ENCODE assay signal across 10 mouse cellular contexts in genomic region chr12:54197301-54197782, GRCm38 (mm10). TPM values are rescaled to one million over a fixed set of nuclear protein-coding genes. Genes with fewer than 3 reads are reported as not detected.
DNase-seq lines count a peak whose midpoint lies in the region; ATAC-seq and TF ChIP-seq lines count a peak whose summit lies in the region.
"Had no signal": no experiment of that assay in that cellular context is flagged by ENCODE, and none has a peak within 500 bp of the region (broad histone marks: within the 10 kb centered on the region; RNA-seq: fewer than 3 reads in every experiment).

No protein-coding gene starts in this region.

- H3K27ac ChIP-seq in gastrocnemius, adult 2 months, result no peak overlapping the region
- H3K27ac ChIP-seq in lung, embryonic 16.5 days (ENCODE audit: low read length), result peak overlapping the region; percentile 54; the same call in 1 of the 2 replicates
- peak overlapping the region; percentile 87 for H3K27ac ChIP-seq in intestine, embryonic 16.5 days (ENCODE audit: low read length)
- H3K27ac ChIP-seq in olfactory bulb, adult 2 months (ENCODE audit: insufficient read depth, low read depth, low read length), result peak overlapping the region; percentile 79
- no peak overlapping the region for H3K27ac ChIP-seq in thymus, adult 2 months (ENCODE audit: control insufficient read depth, insufficient read depth, low read length)

- no peak for TF ChIP-seq CTCF in gastrocnemius, adult 2 months (IDR thresholded peaks at IDR 0.05)
- no peak for TF ChIP-seq CTCF in olfactory bulb, adult 2 months (IDR thresholded peaks at IDR 0.05; ENCODE audit: insufficient read depth, low read depth, low read length)
- no peak for TF ChIP-seq CTCF in thymus, adult 2 months (IDR thresholded peaks at IDR 0.05; ENCODE audit: borderline replicate concordance, control insufficient read depth, extremely low read depth, insufficient read depth, low read length, poor library complexity)

- intact Hi-C loops in gastrocnemius, adult 2 months (cut with DNase I), result no loop called here

- H3K4me1 ChIP-seq in lung, embryonic 16.5 days (replicated peaks; ENCODE audit: control insufficient read depth, insufficient read depth, low read length), result peaks cover 49% of the 10 kb centered on the region
- peaks cover 53% of the 10 kb centered on the region for H3K4me1 ChIP-seq in intestine, embryonic 16.5 days (ENCODE audit: control insufficient read depth, insufficient read depth, low read length)
- H3K4me1 ChIP-seq in olfactory bulb, adult 2 months (ENCODE audit: control insufficient read depth, insufficient read depth, low read length), result peaks cover 10% of the 10 kb centered on the region
- peaks cover 35% of the 10 kb centered on the region for H3K4me1 ChIP-seq in thymus, adult 2 months (replicated peaks; ENCODE audit: control insufficient read depth, insufficient read depth, low read length)

- H3K9ac ChIP-seq in lung, embryonic 16.5 days (ENCODE audit: low read length), result no peak overlapping the region
- peak overlapping the region; percentile 24; the same call in 1 of the 2 replicates for H3K9ac ChIP-seq in intestine, embryonic 16.5 days (ENCODE audit: low read depth, low read length)

- no peaks in the 10 kb centered on the region for H3K27me3 ChIP-seq in lung, embryonic 16.5 days (ENCODE audit: control insufficient read depth, insufficient read depth, low read depth, low read length)
- H3K27me3 ChIP-seq in intestine, embryonic 16.5 days (replicated peaks; ENCODE audit: control insufficient read depth, insufficient read depth, low read length), result no peaks in the 10 kb centered on the region
- no peaks in the 10 kb centered on the region for H3K27me3 ChIP-seq in thymus, adult 2 months (ENCODE audit: control insufficient read depth, insufficient read depth, low read length)

- H3K4me3 ChIP-seq in gastrocnemius, adult 2 months, result peak overlapping the region; percentile 4; the same call in 1 of the 2 replicates
- peak overlapping the region; percentile 11; the same call in 1 of the 2 replicates for H3K4me3 ChIP-seq in lung, embryonic 16.5 days (ENCODE audit: low read length)
- peak overlapping the region; percentile 22 for H3K4me3 ChIP-seq in intestine, embryonic 16.5 days (ENCODE audit: low read length)
- no peak overlapping the region for H3K4me3 ChIP-seq in olfactory bulb, adult 2 months (ENCODE audit: insufficient read depth, low read depth, low read length)
- H3K4me3 ChIP-seq in thymus, adult 2 months (ENCODE audit: control insufficient read depth, insufficient read depth, low read length), result no peak overlapping the region

- WGBS in lung, embryonic 16.5 days, result 28% methylated on average over 6 of the region's 6 CpGs
- 30% methylated on average over 6 of the region's 6 CpGs for WGBS in intestine, embryonic 16.5 days
- 13% methylated on average over 6 of the region's 6 CpGs for WGBS in olfactory bulb, adult 2 months
- WGBS in thymus, adult 2 months, result 81% methylated on average over 6 of the region's 6 CpGs

- TF ChIP-seq POLR2A in olfactory bulb, adult 2 months (IDR thresholded peaks at IDR 0.05; ENCODE audit: insufficient read depth, low read depth, low read length), result no peak
- no peak for TF ChIP-seq POLR2A in thymus, adult 2 months (IDR thresholded peaks at IDR 0.05; ENCODE audit: control insufficient read depth, extremely low read depth, insufficient read depth, low read length, poor library complexity)

- no peak for DNase-seq in gastrocnemius, adult 2 months
- no peak for DNase-seq in gastrocnemius, postnatal 10 days
- no peak for DNase-seq in lung, postnatal 4 days
- no peak for DNase-seq in thymus, adult 2 months
- no peak for DNase-seq in T-cell, adult 2 months (ENCODE audit: low spot score)
- DNase-seq: cerebellum, adult 18-20 months had no signal

- H3K9me3 ChIP-seq in lung, embryonic 16.5 days (ENCODE audit: control insufficient read depth, low read length), result no peaks in the 10 kb centered on the region
- H3K9me3 ChIP-seq in intestine, embryonic 16.5 days (ENCODE audit: control insufficient read depth, low read length), result no peaks in the 10 kb centered on the region

- H3K4me2 ChIP-seq in lung, embryonic 16.5 days (ENCODE audit: low read depth, low read length), result peak overlapping the region; percentile 29
- peak overlapping the region; percentile 35 for H3K4me2 ChIP-seq in intestine, embryonic 16.5 days (ENCODE audit: low read depth, low read length)

- H3K36me3 ChIP-seq in lung, embryonic 16.5 days (ENCODE audit: control insufficient read depth, insufficient read depth, low read length), result no peaks in the 10 kb centered on the region
- no peaks in the 10 kb centered on the region for H3K36me3 ChIP-seq in intestine, embryonic 16.5 days (ENCODE audit: control insufficient read depth, insufficient read depth, low read length)
- no peaks in the 10 kb centered on the region for H3K36me3 ChIP-seq in thymus, adult 2 months (ENCODE audit: control insufficient read depth, insufficient read depth, low read length)

- ATAC-seq in lung, embryonic 16.5 days (ENCODE audit: low read depth), result no peak
- peak; percentile 41 for ATAC-seq in intestine, embryonic 16.5 days
- ATAC-seq: CD4-positive, CD25-positive, alpha-beta regulatory T cell, adult 4 months had no signal

RNA-seq across cellular contexts. Expression of gene Egln3, which starts 6.3 kb away (rescaled TPM):
- total RNA-seq in gastrocnemius, adult 2 months (2021), result 10 to 100 TPM; 27.8 to 73.6 TPM
- 10 to 100 TPM; 14.2 to 15.3 TPM for total RNA-seq in gastrocnemius, postnatal 10 days (2021)
- polyA plus RNA-seq in lung, embryonic 16.5 days (2015; fragmentation: Nextera tagmentation; extraction: Ambion mirVana), result 23.0 and 27.2 TPM in 2 replicates
- 69.4 and 73.6 TPM in 2 replicates for polyA plus RNA-seq in intestine, embryonic 16.5 days (2015; fragmentation: Nextera tagmentation; extraction: Ambion mirVana)
- not detected in 2 replicates for polyA plus RNA-seq in olfactory bulb, adult 2 months (2012; ENCODE audit: insufficient read depth, insufficient read length, low replicate concordance, missing spikeins)
- 22.2 and 26.1 TPM in 2 replicates for polyA plus RNA-seq in thymus, adult 2 months (2012; rRNA removed)

Comparison
In these comparisons a context has a peak if more than half of its experiments do, and no peak if none do; other contexts are left out.
1. H3K27ac ChIP-seq: peak in lung, embryonic 16.5 days (single experiment), intestine, embryonic 16.5 days (single experiment) and olfactory bulb, adult 2 months (single experiment); none in gastrocnemius, adult 2 months (single experiment) and thymus, adult 2 months (single experiment).
2. H3K4me3 ChIP-seq: peak in gastrocnemius, adult 2 months (single experiment), lung, embryonic 16.5 days (single experiment) and intestine, embryonic 16.5 days (single experiment); none in olfactory bulb, adult 2 months (single experiment) and thymus, adult 2 months (single experiment).